Mouse (Mus musculus) adrenal gland, postnatal 10 days (tissue): ENCODE measurements at regions not wholly inside any gene's neighbourhood (a gene's known extent, or its start where the extent isn't known, plus 50 kb on each side); places are given as distances from the start of the nearest gene placed in this dataset.

ENCODE experiments used
- DNase-seq: peaks from one replicate; pipeline ENCODE4 v3.0.0; 2021; ENCODE audit warnings: mixed read lengths

- DNase-seq, result peak; percentile 61
These were observed 155.6 kb downstream of the Efnb1 start for GRCm38 (mm10) chrX:99291423-99291963.

- DNase-seq, result no peak
These were observed 152.1 kb downstream of the Efnb1 start for GRCm38 (mm10) chrX:99287988-99288387.

- no peak for DNase-seq
These were observed 150.9 kb downstream of the Efnb1 start for GRCm38 (mm10) chrX:99286876-99287275.

GRCm38 (mm10) chrX:99285611-99286010, 149.7 kb downstream of the Efnb1 start:
- peak; percentile 48 for DNase-seq

- no peak for DNase-seq
These were observed 145.1 kb downstream of the Efnb1 start for GRCm38 (mm10) chrX:99280991-99281390.

- DNase-seq, result no peak
These were observed 144.6 kb downstream of the Efnb1 start for GRCm38 (mm10) chrX:99280543-99280942.

- peak; percentile 73 for DNase-seq
These were observed 139.6 kb downstream of the Efnb1 start for GRCm38 (mm10) chrX:99275536-99275935.

GRCm38 (mm10) chrX:99271908-99272307, 136.0 kb downstream of the Efnb1 start:
- peak; percentile 54 for DNase-seq

DNA sequence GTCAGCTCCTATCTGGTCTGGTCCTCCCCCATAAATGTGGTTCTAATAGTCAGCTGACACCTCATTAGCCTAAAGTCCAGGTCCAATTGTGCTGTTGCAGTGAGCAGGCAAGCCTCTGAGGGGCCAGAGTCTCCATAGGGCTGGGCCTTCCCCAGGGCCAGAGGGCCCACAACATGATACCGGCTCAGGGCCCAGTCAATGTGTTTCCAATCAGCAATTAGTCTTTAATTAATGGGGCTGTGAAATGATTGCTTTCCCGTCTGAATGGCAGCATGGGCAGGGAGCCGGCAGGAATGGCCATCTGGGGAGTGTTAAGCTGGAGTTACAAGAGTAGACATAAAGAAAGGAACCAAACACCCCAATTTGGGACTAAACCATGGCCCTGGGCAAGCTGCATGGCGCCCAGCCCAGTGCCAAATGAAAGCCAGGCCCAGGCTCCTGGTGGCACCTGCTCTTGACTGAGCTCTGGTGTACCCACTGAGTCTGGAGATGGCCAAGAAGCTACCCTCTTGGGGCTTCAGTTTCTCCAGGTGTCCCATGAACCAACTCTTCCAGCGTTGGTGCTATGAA, 113.2 kb downstream of the Efnb1 start:
- no peak for DNase-seq

GRCm38 (mm10) chrX:99248181-99248580, 112.3 kb downstream of the Efnb1 start:
- no peak for DNase-seq

GRCm38 (mm10) chrX:99246704-99247103, 110.8 kb downstream of the Efnb1 start:
- no peak for DNase-seq

DNA sequence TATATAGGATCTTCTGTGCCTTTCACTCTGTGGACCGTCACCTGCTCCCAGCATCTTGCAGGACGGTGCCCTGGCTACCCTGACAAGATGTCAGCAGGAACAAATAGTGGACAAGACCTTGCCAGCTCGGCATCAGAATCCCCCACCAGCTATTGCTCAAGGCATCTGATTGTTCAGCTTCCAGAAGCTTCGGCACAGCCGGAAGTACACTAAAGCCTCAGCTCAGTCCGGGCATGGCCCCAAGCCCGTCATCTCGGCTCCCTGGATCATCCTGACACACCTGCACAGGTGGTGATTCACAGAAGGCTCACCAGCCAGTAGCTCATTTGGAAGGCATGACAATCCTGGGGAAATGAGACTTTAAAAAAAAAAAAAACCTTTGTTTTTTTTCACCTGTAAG, 110.1 kb downstream of the Efnb1 start:
- DNase-seq, result no peak

- no peak for DNase-seq
These were observed 109.6 kb downstream of the Efnb1 start for GRCm38 (mm10) chrX:99245541-99245940.

DNA sequence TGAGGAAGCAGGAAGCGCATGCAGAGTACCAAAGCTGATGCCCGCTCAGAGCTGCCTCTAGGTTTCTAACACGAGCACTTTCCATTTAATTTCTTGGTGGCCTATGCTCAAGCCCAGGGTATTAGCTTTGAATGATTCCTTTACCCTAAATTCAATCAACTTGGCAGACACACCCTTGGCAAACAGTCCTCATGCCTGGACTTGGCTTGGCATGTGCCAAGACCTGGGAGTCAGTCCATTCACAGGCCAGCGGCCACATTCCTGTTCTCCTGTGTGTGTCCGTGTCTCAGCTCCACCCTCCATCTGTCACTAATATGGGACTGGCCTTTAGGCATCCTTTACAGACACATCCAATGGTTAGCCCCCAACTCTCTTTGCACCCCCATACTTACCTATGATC, 107.3 kb downstream of the Efnb1 start:
- peak; percentile 23 for DNase-seq

DNA sequence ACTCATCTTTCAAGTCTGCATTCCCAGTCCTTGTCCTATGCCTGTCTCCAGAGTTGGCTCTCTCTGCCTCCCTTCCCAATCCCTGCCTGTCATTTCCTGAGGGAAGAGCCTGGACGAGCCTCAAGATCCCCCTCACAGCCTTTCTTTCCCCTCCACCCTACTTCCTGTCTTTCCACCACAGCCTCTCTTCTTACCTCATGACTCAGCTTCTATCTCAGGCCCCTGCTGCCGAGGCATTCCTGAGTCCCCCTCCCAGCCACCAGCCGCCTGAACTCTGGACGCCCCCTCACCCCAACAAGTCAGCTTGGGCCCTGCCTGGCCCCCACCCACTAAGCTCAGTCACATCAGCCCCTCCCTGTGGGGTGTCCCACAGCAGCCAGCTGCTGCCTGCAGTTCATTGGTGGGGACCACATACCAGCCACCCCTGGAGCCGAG, 105.8 kb downstream of the Efnb1 start:
- DNase-seq, result no peak

GRCm38 (mm10) chrX:99233035-99233434, 97.1 kb downstream of the Efnb1 start:
- DNase-seq, result no peak

- DNase-seq, result no peak
These were observed 96.4 kb downstream of the Efnb1 start for GRCm38 (mm10) chrX:99232331-99232730.

- no peak for DNase-seq
These were observed 89.3 kb downstream of the Efnb1 start for GRCm38 (mm10) chrX:99225111-99225752.

- DNase-seq, result no peak
These were observed 86.1 kb downstream of the Efnb1 start for GRCm38 (mm10) chrX:99222017-99222416.

GRCm38 (mm10) chrX:99220674-99221455, 84.9 kb downstream of the Efnb1 start:
- no peak for DNase-seq

DNA sequence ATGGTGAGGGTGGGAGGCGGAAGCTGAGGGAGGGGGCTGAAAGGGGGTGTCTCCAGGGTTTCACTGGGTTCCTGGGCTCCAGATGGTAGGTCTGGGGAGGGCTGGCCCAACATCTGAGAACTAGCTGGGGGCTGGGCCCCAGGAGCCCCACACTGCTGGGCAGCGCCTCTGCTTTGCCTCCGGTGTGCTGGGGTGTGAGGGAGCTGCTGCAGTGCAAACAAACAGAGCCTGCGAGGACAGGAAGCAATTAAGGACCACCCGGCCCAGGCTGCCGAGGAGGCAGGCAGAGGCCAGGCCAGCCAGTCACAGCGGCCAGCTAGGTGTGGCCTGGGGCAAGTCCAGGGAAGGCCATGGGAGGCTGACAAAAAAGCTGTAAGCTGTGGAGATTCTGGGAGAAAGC, 82.3 kb downstream of the Efnb1 start:
- no peak for DNase-seq

- peak; percentile 69 for DNase-seq
These were observed 80.9 kb downstream of the Efnb1 start for GRCm38 (mm10) chrX:99216633-99217459.
